Mouse (Mus musculus) lung, postnatal 0 days (tissue): Measurements from ENCODE around the gene Cpm. TPM values are rescaled to one million over a fixed set of nuclear protein-coding genes. Genes with fewer than 3 reads are reported as not detected.

Experiments
- ATAC-seq: fragments of 200-750 bp; cut with Nextera tagmentation; 2 replicates; pipeline ENCODE4 v1.8.0; 2017; ENCODE audit warnings: moderate library complexity
- DNase-seq: peaks from one replicate; pipeline ENCODE4 v3.0.0-alpha.2; 2016; ENCODE audit warnings: low spot score
- H3K27ac ChIP-seq: fragments of 300-500 bp; sonication (generic); 2 replicates; pipeline ENCODE4 v1.5.1; 2014; ENCODE audit warnings: antibody characterized with exemption, mild to moderate bottlenecking, low read length, mixed read lengths
- H3K27me3 ChIP-seq: fragments of 300-500 bp; sonication (generic); replicated peaks from 2 replicates; pipeline ENCODE4 v1.6.1; 2014; ENCODE audit warnings: low read length, mixed read lengths; ENCODE audit not compliant: insufficient read depth
- H3K36me3 ChIP-seq: fragments of 300-500 bp; sonication (generic); 2 replicates; pipeline ENCODE4 v1.6.1; 2014; ENCODE audit warnings: low read length, mixed read lengths; ENCODE audit not compliant: insufficient read depth
- H3K4me1 ChIP-seq: fragments of 300-500 bp; sonication (generic); 2 replicates; pipeline ENCODE4 v1.6.1; 2014; ENCODE audit warnings: antibody characterized with exemption, low read depth, low read length, mixed read lengths; ENCODE audit not compliant: insufficient read depth
- H3K4me2 ChIP-seq: fragments of 300-500 bp; sonication (generic); replicated peaks from 2 replicates; pipeline ENCODE4 v1.6.1; 2014; ENCODE audit warnings: low read depth, mild to moderate bottlenecking, low read length, moderate library complexity, mixed read lengths
- H3K4me3 ChIP-seq: fragments of 300-500 bp; sonication (generic); 2 replicates; pipeline ENCODE4 v1.5.1; 2014; ENCODE audit warnings: low read depth, low read length
- H3K9ac ChIP-seq: fragments of 300-500 bp; sonication (generic); replicated peaks from 2 replicates; pipeline ENCODE4 v1.6.1; 2014; ENCODE audit warnings: low read depth, mild to moderate bottlenecking
- H3K9me3 ChIP-seq: fragments of 300-500 bp; sonication (generic); 2 replicates; pipeline ENCODE4 v1.6.1; 2016; ENCODE audit warnings: low read length, mixed read lengths
- CTCF ChIP-seq: IDR thresholded peaks from 2 replicates; pipeline ENCODE4 v1.5.1; 2016; ENCODE audit warnings: antibody characterized with exemption, mild to moderate bottlenecking
- EP300 ChIP-seq: IDR thresholded peaks from 2 replicates; pipeline ENCODE4 v1.6.1; 2016; ENCODE audit warnings: antibody characterized with exemption, mild to moderate bottlenecking, control low read depth
- WGBS: fragments of 180-500 bp; shearing (Covaris S2); extraction: QIAGEN DNeasy Blood & Tissue Kit; methylation state at CpG from one replicate; pipeline ENCODE4 v1.1.7; 2014; 5-methylcytosine and 5-hydroxymethylcytosine counted together
- polyA plus RNA-seq: library from polyadenylated mRNA; unstranded; fragments of >200 nt; fragmentation: Nextera tagmentation; extraction: Ambion mirVana; gene quantifications from 2 replicates; pipeline ENCODE4 v1.2.1, GENCODE M21; 2015

Gene Cpm
- polyA plus RNA-seq, 1 experiment from 2014 or later, result 250 TPM

DNA sequence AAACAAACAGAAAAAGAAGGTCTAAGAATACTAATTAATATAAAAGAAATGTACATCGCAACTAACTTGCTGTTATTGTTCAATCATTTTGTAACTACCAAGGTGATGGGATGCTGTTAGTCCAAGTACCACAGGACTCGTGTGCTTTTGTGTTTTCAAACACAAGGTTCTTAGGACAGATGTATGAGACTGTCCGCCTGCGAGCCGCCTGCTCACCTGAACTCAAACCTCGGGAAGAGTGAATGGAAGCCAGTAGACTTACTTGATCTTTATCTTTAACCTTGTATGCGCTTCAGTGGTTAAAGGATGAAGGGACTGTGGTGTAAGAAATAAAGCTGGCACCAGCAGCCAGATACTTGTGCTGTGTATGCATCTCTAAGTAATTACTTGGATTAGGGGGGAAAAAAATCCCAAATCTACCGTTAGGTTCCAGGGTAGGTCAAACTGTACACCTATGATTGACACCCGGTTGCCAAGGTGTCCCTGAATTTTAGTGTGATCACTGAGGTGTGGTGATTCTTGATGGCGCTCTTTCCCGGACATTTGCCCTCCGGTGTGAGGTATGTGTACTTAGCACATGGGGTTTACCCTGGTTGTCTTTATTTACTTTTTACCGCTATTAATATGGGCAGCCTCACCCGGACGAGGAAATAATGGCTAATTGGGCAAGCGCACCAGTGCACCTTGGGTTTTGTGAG is 2.4 kb downstream of the Cpm start:
- H3K9ac ChIP-seq, result no peak overlapping the region
- no peak overlapping the region for H3K27ac ChIP-seq
- H3K36me3 ChIP-seq, result no peaks in the 10 kb centered on the region
- DNase-seq (no peak), ATAC-seq (no peak)
- no peaks in the 10 kb centered on the region for H3K9me3 ChIP-seq
- peaks cover 12% of the 10 kb centered on the region; the same call in 1 of the 2 replicates for H3K4me1 ChIP-seq
- peak overlapping the region; percentile 14; the same call in 1 of the 2 replicates for H3K4me2 ChIP-seq
- no peak overlapping the region for H3K4me3 ChIP-seq
- H3K27me3 ChIP-seq, result no peaks in the 10 kb centered on the region
- WGBS, result 76% methylated on average over 16 of the region's 16 CpGs
- no peak for TF ChIP-seq EP300

DNA sequence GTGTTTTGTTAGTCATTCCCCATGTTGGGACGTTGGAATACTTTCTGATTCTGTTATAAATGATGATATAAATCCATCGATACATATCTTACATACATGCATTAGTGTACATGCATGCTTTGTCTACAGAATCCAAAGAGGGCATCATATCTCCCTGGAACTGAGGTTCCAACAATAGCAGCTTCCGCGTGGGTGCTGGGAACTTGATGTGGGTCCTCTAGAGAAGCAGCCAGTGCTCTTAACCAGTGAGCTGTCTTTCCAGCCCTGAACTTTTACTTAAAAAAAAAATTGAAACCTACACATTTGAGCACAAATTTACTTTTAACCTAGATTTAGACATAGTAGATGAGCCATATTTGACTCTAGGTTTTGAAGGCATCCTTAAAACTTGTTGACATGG is 3.1 kb downstream of the Cpm start:
- H3K4me2 ChIP-seq, result no peak overlapping the region
- no peak for TF ChIP-seq EP300
- TF ChIP-seq CTCF, result no peak
- H3K4me1 ChIP-seq, result peaks cover 12% of the 10 kb centered on the region; the same call in 1 of the 2 replicates
- H3K9ac ChIP-seq, result no peak overlapping the region
- H3K27me3 ChIP-seq, result no peaks in the 10 kb centered on the region
- no peaks in the 10 kb centered on the region for H3K36me3 ChIP-seq
- WGBS, result 93% methylated on average over 4 of the region's 4 CpGs
- no peaks in the 10 kb centered on the region for H3K9me3 ChIP-seq
- ATAC-seq (no peak), DNase-seq (no peak)
- no peak overlapping the region for H3K27ac ChIP-seq
- no peak overlapping the region for H3K4me3 ChIP-seq

DNA sequence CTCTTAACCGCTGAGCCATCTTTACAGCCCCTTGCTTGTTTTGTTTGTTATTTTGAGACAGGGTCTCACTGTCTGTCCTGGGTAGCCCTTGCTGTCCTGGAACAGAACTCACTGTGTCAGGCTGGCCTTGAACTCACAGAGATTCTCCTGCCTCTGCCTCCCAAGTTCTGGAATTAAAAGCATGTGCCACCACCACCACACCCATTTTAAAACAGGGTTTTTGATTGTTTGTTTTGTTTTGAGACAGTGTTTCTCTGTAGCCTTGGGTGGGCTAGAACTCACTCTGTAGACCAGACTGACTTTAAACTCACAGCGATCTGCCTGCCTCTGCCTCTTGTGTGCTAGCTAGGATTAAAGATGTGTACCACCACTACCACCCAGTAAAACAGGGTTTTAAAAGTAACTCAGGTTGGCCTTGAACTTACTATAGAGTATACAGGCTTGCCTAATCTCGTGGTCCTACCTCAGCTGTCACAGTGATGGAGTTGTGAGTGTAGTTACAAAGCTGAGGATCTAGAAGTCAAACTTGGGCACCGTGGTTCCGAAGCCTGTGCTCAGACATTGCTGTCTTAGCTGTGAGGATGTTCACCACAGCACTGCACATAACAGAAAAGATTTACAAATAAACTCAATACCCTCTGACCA is 4.4 kb downstream of the Cpm start:
- ATAC-seq (no peak), DNase-seq (no peak)
- Histone ChIP-seq H3K9ac (no peak overlapping the region), H3K27me3 (no peaks in the 10 kb centered on the region), H3K9me3 (no peaks in the 10 kb centered on the region), H3K4me2 (no peak overlapping the region), H3K4me1 (peaks cover 5% of the 10 kb centered on the region; the same call in 1 of the 2 replicates), H3K27ac (no peak overlapping the region), H3K4me3 (no peak overlapping the region), H3K36me3 (no peaks in the 10 kb centered on the region)
- 90% methylated on average over 5 of the region's 5 CpGs for WGBS
- TF ChIP-seq EP300, result no peak
- TF ChIP-seq CTCF, result no peak

DNA sequence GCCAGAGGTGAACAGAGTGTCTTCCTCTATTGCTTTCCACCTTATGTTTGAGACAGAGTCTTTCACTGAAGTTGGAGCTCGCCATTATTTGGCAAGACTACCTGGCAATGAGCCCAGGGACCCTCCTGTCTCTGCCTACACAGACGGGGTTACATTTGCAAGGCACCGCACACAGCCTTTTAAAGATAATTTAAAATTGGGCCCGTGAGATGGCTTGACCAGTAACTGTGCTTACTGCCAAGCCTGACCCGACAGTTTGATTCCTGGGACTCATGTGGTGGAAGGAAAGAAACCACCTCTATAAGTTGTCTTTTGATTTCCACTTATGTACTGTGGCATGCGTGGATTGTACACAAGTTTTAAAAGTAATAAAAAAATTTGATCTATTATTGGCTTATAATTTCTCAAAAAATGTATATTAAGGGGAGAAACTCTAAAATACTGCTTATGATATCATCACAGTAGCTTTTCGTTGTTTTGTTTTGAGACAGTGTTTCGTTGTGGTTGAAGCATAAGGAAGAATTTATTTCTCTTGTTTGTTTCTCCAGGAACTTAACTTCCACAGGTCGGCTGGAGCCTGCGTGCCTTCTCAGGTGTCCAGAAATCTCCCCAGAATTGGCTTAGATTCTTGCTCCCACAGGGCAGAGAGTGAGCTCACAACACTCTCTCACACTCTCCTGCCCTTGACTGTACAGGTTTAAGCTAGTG is 5.2 kb downstream of the Cpm start:
- DNase-seq (no peak), ATAC-seq (no peak)
- Histone ChIP-seq H3K9ac (no peak overlapping the region), H3K4me2 (no peak overlapping the region), H3K4me1 (no peaks in the 10 kb centered on the region), H3K27me3 (no peaks in the 10 kb centered on the region), H3K36me3 (no peaks in the 10 kb centered on the region), H3K27ac (no peak overlapping the region), H3K4me3 (no peak overlapping the region), H3K9me3 (no peaks in the 10 kb centered on the region)
- 80% methylated on average over 10 of the region's 10 CpGs for WGBS
- TF ChIP-seq CTCF (no peak), EP300 (no peak)

DNA sequence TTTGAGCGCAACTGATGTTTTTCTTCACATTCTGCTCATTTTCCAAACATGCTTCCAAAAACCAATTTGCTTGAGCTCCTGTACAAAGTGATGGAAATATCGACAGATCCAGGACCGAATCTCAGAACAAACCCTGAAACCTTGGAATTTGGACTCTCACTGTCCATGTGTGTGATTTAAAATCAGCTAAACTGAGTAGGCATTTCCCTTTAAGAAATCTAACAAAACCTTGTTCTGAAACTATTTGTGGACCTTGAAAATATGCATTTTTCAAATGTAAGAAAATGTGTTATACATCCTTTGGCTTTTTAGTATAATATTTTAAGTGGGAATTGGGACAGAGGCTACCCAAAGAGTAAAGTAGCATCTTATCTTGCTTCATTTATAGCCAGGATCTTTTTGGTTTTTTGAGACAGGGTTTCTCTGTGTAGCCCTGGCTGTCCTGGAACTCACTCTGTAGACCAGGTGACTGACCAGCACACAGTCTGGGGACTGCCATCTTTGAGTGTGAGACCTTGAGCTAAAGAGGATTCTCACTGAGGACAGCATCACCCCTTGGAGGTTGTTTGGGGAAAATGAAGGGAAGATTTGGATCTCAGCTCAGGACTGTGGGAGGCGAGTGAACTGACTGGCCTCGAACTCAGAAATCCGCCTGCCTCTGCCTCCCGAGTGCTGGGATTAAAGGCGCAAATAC is 5.9 kb downstream of the Cpm start:
- DNase-seq, result no peak
- WGBS, result 94% methylated on average over 8 of the region's 8 CpGs
- no peak overlapping the region for H3K4me3 ChIP-seq

More for the DNA sequence above, 5.9 kb downstream of the Cpm start:
- TF ChIP-seq EP300 (no peak), CTCF (no peak)
- H3K27ac ChIP-seq, result no peak overlapping the region
- ATAC-seq, result no peak
- H3K9ac ChIP-seq, result no peak overlapping the region
- H3K4me1 ChIP-seq, result no peaks in the 10 kb centered on the region
- no peaks in the 10 kb centered on the region for H3K36me3 ChIP-seq
- H3K4me2 ChIP-seq, result no peak overlapping the region
- no peaks in the 10 kb centered on the region for H3K9me3 ChIP-seq
- H3K27me3 ChIP-seq, result no peaks in the 10 kb centered on the region
